Mouse (Mus musculus) liver, embryonic 14.5 days (tissue): ENCODE measurements around the gene Smad5. TPM values are rescaled to one million over a fixed set of nuclear protein-coding genes. Genes with fewer than 3 reads are reported as not detected.
A peak's percentile ranks its signal among the peaks of the same experiment; 100 is the strongest.

ENCODE experiments used
- ATAC-seq: fragments of 200-750 bp; cut with Nextera tagmentation; 2 replicates; pipeline ENCODE4 v1.8.0; 2017; ENCODE audit warnings: moderate number of reproducible peaks, mild to moderate bottlenecking, moderate library complexity; ENCODE audit not compliant: insufficient read depth
- DNase-seq, 3 experiments: peaks; one replicate each; pipeline ENCODE4 v3.0.0-alpha.2; 2012 to 2013; ENCODE audit warnings: low read depth in 3 of 3, low spot score in 3 of 3
- H3K27ac ChIP-seq: fragments of 300-500 bp; sonication (generic); 2 replicates; pipeline ENCODE4 v1.5.1; 2014; ENCODE audit warnings: moderate library complexity, mild to moderate bottlenecking, control low read depth, inconsistent platforms
- H3K27me3 ChIP-seq: fragments of 300-500 bp; sonication (generic); 2 replicates; pipeline ENCODE4 v1.6.1; 2014; ENCODE audit warnings: mild to moderate bottlenecking, low read length, moderate library complexity; ENCODE audit not compliant: control insufficient read depth, insufficient read depth
- H3K36me3 ChIP-seq: fragments of 300-500 bp; sonication (generic); replicated peaks from 2 replicates; pipeline ENCODE4 v1.6.1; 2014; ENCODE audit warnings: low read depth; ENCODE audit not compliant: control insufficient read depth, insufficient read depth
- H3K4me1 ChIP-seq, 2 experiments: fragments of 200-500 bp in 1 of 2; fragments of 300-500 bp in 1 of 2; sonication (generic) in 1 of 2; replicated peaks; 2 replicates each; pipeline ENCODE4 v1.6.1; 2012 to 2014; ENCODE audit warnings: antibody characterized with exemption in 1 of 2, inconsistent platforms in 1 of 2, low read length in 1 of 2; ENCODE audit not compliant: control insufficient read depth in 2 of 2, insufficient read depth in 2 of 2
- H3K4me2 ChIP-seq: fragments of 300-500 bp; sonication (generic); 2 replicates; pipeline ENCODE4 v1.6.1; 2014; ENCODE audit warnings: low read depth, mild to moderate bottlenecking, control low read depth, moderate library complexity
- H3K4me3 ChIP-seq, 2 experiments: fragments of 200-500 bp in 1 of 2; fragments of 300-500 bp in 1 of 2; sonication (generic) in 1 of 2; 2 replicates each; pipeline ENCODE4 v1.5.1; 2012 to 2014; ENCODE audit warnings: low read depth in 2 of 2, low read length in 2 of 2, mild to moderate bottlenecking in 2 of 2, control low read depth in 1 of 2, inconsistent platforms in 1 of 2, moderate library complexity in 1 of 2; ENCODE audit not compliant: insufficient read depth in 1 of 2
- H3K9ac ChIP-seq: fragments of 300-500 bp; sonication (generic); replicated peaks from 2 replicates; pipeline ENCODE4 v1.6.1; 2014; ENCODE audit warnings: mild to moderate bottlenecking, control low read depth, moderate library complexity
- H3K9me3 ChIP-seq: fragments of 300-500 bp; sonication (generic); 2 replicates; pipeline ENCODE4 v1.6.1; 2016; ENCODE audit warnings: low read length, mixed read lengths; ENCODE audit not compliant: control insufficient read depth
- CTCF ChIP-seq: IDR thresholded peaks from 2 replicates; pipeline ENCODE4 v1.5.1; 2016; ENCODE audit warnings: antibody characterized with exemption, low read depth, control low read depth
- EP300 ChIP-seq: IDR thresholded peaks from 2 replicates; pipeline ENCODE4 v1.6.1; 2016; ENCODE audit warnings: antibody characterized with exemption, low read depth
- whole genome bisulfite sequencing: fragments of 180-500 bp; shearing (Covaris S2); extraction: QIAGEN DNeasy Blood & Tissue Kit; methylation state at CpG from one replicate; pipeline ENCODE4 v1.1.7; 2014; ENCODE audit not compliant: insufficient replicate concordance; 5-methylcytosine and 5-hydroxymethylcytosine counted together
- polyA plus RNA-seq, 2 experiments: library from polyadenylated mRNA; depleted of rRNA in 1 of 2; stranded (reverse) in 1 of 2; unstranded in 1 of 2; fragments of >200 nt; fragmentation: Nextera tagmentation in 1 of 2; extraction: Ambion mirVana in 1 of 2; gene quantifications; 2 replicates each; pipeline versions ENCODE4 v1.2.1 to v1.2.3; 2012 to 2014

Gene Smad5
- polyA plus RNA-seq, 2 experiments = 4.2 to 5.0 TPM

DNA sequence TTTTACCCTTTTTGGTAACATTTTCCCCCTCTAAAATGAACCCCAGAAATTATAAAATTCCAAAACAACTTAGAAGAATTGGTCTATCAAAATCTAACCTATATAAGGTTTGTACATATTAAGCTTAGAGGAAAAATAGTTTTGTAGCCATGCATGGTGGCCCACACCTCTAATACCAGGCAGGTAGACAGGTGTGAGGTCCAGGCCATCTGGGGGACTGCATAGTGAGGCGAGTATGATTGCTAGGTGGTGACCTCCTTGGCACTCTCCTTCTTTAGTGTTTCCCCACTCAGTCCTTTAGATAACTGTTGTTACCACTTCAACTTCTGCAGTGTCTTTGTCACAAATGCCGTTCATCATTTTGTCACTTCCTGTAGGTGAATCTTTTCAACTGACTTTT is 1.8 kb downstream of the Smad5 start:
- ATAC-seq = no peak
- no peak for DNase-seq

DNA sequence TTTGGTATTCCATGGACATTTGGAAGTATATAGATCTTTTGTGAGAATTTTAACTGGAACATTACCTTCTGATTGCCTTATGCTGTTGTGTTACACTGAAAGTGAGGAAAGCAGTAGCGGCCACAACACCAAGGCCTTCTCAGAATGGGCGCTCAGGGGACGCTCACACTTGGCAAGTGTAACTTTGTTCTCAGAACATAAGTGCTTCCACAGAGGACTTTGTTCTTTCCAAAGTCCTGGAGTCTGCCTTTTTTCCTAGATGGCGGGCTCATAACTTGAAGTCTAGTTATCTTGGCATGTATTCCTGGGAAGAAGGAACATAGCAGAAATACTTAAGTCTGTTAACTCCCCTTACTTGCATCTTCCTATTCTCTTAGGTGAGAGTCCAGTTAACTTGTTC is 4.3 kb downstream of the Smad5 start:
- 75% methylated on average over 4 of the region's 4 CpGs for WGBS

More for the DNA sequence above, 1.8 kb downstream of the Smad5 start:
- Histone ChIP-seq H3K4me2 (peak overlapping the region; percentile 84), H3K27me3 (no peaks in the 10 kb centered on the region), H3K9ac (no peak overlapping the region), H3K4me1 (peaks cover 5 to 14% of the 10 kb centered on the region in 2 experiments; a peak in 3 of 4 replicates), H3K4me3 (no peak overlapping the region), H3K9me3 (no peaks in the 10 kb centered on the region), H3K27ac (no peak overlapping the region), H3K36me3 (no peaks in the 10 kb centered on the region)
- no peak for TF ChIP-seq EP300
- TF ChIP-seq CTCF = no peak
- WGBS = 45% methylated on average over 2 of the region's 2 CpGs

DNA sequence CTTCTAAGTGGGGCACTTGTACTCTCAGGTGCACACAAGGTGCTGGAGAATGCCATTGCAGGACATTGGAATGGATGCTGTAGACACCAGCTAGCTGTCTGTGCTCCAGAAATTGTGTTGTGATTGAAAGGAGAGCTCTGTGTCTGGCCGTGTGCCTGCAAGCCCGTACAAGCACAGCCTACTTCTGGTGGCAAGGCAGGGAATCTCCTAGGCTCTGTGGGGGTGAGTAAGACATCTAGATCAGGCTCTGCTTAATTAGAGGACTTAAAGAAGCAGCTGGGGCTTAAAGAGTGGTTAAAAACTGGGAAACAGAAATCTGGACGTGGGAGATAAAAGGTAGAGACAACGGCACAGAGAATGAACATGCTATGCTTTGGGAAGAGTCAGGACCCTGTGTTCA is 4.8 kb downstream of the Smad5 start:
- Histone ChIP-seq H3K27me3 (no peaks in the 10 kb centered on the region), H3K4me1 (peaks cover 2 to 14% of the 10 kb centered on the region in 2 experiments; a peak in 3 of 4 replicates), H3K27ac (no peak overlapping the region), H3K4me3 (no peak overlapping the region), H3K9ac (no peak overlapping the region), H3K9me3 (no peaks in the 10 kb centered on the region), H3K36me3 (no peaks in the 10 kb centered on the region), H3K4me2 (no peak overlapping the region)
- no peak for ATAC-seq
- WGBS = 65% methylated on average over 4 of the region's 4 CpGs
- no peak for TF ChIP-seq CTCF
- TF ChIP-seq EP300 = no peak
- no peak for DNase-seq

More for the DNA sequence above, 4.3 kb downstream of the Smad5 start:
- Histone ChIP-seq H3K27me3 (no peaks in the 10 kb centered on the region), H3K4me2 (no peak overlapping the region), H3K9me3 (no peaks in the 10 kb centered on the region), H3K36me3 (no peaks in the 10 kb centered on the region), H3K27ac (no peak overlapping the region), H3K4me3 (no peak overlapping the region), H3K4me1 (peaks cover 5 to 18% of the 10 kb centered on the region in 2 experiments; a peak in 3 of 4 replicates), H3K9ac (no peak overlapping the region)
- no peak for DNase-seq
- ATAC-seq = no peak
- TF ChIP-seq CTCF = no peak
- no peak for TF ChIP-seq EP300

DNA sequence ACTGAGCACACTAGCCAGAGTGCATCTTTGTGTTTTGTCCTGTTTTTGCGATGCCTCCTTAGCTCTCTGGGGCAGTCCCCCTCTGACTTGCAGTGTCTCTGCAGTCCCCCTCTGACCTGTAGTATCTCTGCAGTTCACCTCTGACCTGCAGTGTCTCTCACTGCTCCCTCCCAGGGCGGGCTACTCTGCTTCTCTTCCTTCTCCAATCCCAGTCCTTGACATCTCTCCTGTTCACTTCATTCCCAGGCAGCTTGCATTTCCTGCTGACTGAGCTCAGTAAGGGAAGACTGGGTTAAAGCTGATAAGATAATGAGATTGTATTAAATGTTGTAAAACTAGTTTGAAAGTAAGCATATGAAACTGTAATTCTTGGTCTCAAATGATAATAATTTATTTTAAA is 7.8 kb downstream of the Smad5 start:
- no peak overlapping the region for H3K4me3 ChIP-seq
- no peaks in the 10 kb centered on the region for H3K36me3 ChIP-seq
- no peaks in the 10 kb centered on the region for H3K9me3 ChIP-seq
- ATAC-seq (no peak), DNase-seq (no peak)
- H3K27me3 ChIP-seq = no peaks in the 10 kb centered on the region
- H3K9ac ChIP-seq = no peak overlapping the region
- no peak overlapping the region for H3K4me2 ChIP-seq
- no peak overlapping the region for H3K27ac ChIP-seq
- H3K4me1 ChIP-seq = 0 out of 4 replicates have a peak, but pooled peaks cover 0 to 5% of the 10 kb centered on the region in 2 experiments
- WGBS = 47% methylated on average over 2 of the region's 2 CpGs
- TF ChIP-seq CTCF = no peak
- TF ChIP-seq EP300 = no peak

DNA sequence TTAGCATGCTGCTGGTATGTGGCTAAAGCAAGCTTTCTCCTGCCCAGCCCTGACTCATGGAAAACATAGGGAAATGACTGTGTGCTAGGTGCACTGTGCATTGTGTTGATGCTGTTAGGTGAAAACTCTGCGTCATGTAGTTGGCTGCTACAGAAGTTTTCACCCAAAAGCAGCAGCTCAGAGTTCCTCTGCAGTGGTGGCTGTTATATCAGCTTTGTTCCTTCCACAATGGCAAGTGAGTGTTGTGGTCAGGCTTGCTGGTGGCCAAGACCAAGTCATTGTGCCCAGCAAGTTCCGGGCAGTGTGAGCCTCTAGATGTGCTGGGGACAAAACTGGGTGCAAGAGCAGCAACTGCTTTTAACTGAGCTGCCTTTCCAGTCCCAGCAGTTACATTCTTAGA is 9.4 kb downstream of the Smad5 start:
- Histone ChIP-seq H3K36me3 (no peaks in the 10 kb centered on the region), H3K9ac (no peak overlapping the region), H3K27me3 (no peaks in the 10 kb centered on the region), H3K27ac (no peak overlapping the region), H3K4me1 (0 out of 4 replicates have a peak, but pooled peaks cover 0 to 3% of the 10 kb centered on the region in 2 experiments), H3K4me3 (no peak overlapping the region), H3K9me3 (no peaks in the 10 kb centered on the region), H3K4me2 (no peak overlapping the region)
- 78% methylated on average over 2 of the region's 2 CpGs for WGBS
- ATAC-seq = no peak
- TF ChIP-seq CTCF (no peak), EP300 (no peak)
- no peak for DNase-seq
